Mouse (Mus musculus): ENCODE results near the gene Polg2.
"Not testable (repeated sequence)": the region's sequence is repeated elsewhere in the genome, so short reads cannot be mapped to it uniquely, and the experiment has no call there.

Gene Polg2

GRCm38 (mm10) chr11:106762139-106762799 lies 17.1 kb downstream of the Polg2 start:
- DNase-seq (ENCODE audit: low spot score), result peak; percentile 52

DNA sequence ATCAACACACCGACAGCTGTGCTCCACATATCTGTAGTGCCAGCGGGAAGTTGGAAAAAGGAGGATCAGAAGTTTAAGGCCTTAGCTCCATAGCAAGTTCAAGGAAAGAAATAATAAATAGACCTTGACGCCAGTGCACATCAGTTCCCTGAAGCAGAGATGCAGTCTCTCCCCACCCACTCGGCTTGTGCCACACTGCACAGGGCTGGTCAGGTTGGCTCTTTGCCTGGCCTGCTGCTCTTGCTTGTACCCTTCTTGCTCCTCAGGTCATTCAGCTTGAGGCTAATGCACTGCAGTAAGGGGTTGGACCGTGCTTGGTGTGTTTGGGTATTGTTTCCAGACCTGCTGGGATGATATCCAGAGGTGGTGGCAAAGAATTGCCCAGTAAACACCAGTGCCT lies 18.8 kb downstream of the Polg2 start:
- no peak for DNase-seq (ENCODE audit: low spot score)

- DNase-seq (ENCODE audit: low spot score), result no peak
Observed at GRCm38 (mm10) chr11:106759028-106759427, 20.3 kb downstream of the Polg2 start.

GRCm38 (mm10) chr11:106755583-106755982 lies 23.8 kb downstream of the Polg2 start:
- DNase-seq (ENCODE audit: low spot score), result no peak

- no peak for DNase-seq (ENCODE audit: low spot score)
Observed at GRCm38 (mm10) chr11:106753314-106753713, 26.0 kb downstream of the Polg2 start.

DNA sequence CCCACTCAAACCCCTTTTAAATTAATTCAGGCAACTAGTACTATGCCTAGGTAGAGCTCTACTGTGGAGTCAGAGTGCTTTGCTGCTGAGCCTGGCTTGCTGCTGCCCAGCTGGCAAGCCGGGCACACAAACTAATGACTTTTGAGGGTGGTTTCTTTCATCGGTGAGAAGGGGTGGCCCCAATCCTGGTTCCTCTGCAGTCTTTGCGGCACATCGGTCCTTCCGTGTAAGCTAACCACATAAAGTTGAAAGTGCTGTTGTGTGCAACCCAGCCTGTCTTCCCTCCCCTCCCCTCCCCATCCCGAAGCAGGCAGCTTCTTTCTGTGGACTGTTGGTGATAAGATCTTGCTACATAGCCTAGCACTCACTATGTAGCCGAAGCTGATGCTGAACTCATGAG lies 27.2 kb downstream of the Polg2 start:
- DNase-seq (ENCODE audit: low spot score), result no peak

DNA sequence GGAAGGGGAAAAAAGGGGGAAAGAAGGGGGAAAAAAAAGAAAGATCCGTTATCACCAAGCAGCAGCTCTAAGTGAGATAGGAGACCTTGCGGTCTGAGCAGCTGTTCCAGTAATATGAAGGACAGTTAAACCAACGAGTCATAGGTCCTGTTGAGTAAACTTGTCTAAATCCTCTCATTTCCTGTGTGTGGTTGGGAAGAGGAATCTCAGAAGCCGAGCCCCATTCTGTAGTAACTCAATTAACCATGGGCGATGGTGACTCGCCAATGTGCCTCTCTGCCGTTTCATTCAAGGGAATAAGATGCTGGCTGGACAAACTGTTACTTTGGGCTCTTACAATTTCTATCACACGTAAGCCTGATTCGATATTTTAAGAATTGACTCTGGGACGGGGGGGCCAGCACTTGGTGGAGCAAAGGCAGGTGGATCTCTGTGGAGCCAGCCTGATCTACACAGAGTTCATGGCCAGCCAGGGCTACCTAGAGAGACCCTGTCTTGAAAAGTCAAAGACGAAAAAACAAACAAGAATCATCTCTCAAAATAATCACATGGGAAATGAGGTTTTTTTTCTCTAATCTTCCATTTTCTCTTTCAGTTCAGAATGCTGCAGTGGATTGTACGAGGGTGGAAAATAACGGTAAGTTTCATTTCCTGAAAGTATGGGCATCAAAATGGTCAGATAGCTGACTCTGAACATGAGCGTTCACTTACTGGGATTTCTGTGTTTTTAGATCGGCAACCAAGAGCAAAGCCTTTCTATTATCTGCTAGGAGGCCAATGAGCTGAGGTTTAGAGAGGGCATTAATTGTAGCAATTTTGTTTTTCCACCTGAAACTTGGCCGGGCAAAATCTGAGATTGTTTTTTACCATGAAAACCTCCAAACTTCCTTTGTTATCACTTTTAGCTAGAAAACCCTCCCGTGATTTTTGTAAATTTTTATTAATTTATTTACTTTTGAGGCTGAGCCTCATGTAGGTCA lies 28.0 kb downstream of the Polg2 start, which contains the start of gene Milr1:
Gene Milr1 (plus strand): TSS at position 188 of the 980 bp plus-strand sequence.
- DNase-seq (ENCODE audit: low spot score), result no peak

- DNase-seq (ENCODE audit: low spot score), result no peak
Observed at GRCm38 (mm10) chr11:106750121-106750751, 29.1 kb downstream of the Polg2 start, which contains the start of gene Pecam1. Gene Pecam1, minus strand, starts transcription at chr11:106750628.

DNA sequence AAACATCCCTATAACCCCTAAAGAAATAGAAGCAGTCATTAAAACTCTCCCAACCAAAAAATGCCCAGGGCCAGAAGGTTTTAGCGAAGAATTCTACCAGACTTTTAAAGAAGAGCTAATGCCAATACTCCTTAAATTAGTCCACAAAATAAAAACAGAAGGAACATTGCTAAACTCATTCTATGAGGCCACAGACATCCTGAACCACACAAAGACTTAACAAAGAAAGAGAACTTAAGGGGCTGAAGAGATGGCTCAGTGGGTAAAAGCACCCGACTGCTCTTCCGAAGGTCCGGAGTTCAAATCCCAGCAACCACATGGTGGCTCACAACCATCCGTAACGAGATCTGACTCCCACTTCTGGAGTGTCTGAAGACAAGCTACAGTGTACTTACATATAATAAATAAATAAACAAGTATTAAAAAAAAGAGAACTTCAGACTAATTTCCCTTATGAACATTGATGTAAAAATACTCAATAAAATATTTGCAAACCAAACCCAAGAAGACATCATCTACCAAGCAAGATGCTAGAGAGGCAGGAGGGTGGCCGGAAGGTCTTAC lies 29.7 kb downstream of the Polg2 start:
- not testable (repeated sequence) for DNase-seq (ENCODE audit: low spot score)

DNA sequence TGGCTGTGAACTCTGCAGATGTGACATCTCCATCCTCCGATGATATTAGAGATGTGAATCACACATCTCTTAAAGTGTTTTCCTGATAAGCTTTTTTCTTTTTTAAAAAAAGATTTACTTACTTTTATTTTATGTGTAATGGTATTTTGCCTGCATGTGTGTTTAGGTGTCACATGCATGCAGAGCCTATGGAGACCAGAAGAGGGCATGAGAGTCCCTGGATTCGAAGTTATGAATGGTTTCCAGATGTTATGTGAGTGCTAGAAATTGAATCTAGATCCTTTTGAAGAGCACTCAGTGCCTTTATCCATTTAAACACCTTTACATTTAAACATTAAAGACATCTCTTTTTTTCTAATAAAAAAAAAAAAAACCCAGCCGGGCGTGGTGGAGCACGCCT lies 34.4 kb downstream of the Polg2 start:
- DNase-seq (ENCODE audit: low spot score), result no peak

DNA sequence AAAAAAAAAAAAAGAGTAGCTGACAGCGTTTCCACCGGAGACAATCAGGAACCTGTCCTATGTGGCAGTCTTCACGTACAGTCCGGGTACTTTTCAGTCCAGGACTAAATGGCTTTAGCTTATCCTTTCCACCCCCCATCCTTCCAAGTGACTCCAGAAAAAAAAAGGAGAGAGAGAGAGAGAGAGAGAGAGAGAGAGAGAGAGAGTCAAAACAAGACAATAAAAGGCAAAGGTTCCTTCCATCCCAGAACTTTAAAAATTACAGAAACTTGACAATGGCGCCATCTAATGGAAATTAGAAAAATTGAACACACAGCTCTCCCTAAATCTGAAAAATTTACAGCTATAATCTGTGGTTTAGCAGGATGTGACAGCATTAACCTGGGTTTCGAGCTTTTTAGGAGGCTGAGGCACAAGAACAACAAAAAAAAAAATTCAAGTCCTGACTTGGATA lies 36.9 kb downstream of the Polg2 start:
- peak; percentile 76 for DNase-seq (ENCODE audit: low spot score)

GRCm38 (mm10) chr11:106741826-106742225 lies 37.5 kb downstream of the Polg2 start:
- DNase-seq (ENCODE audit: low spot score), result no peak

- peak; percentile 73 for DNase-seq (ENCODE audit: low spot score)
Observed at GRCm38 (mm10) chr11:106741232-106741631, 38.1 kb downstream of the Polg2 start.

- DNase-seq (ENCODE audit: low spot score), result not testable (repeated sequence)
Observed at GRCm38 (mm10) chr11:106740724-106741123, 38.6 kb downstream of the Polg2 start.

GRCm38 (mm10) chr11:106739116-106739515 lies 40.2 kb downstream of the Polg2 start:
- no peak for DNase-seq (ENCODE audit: low spot score)

DNA sequence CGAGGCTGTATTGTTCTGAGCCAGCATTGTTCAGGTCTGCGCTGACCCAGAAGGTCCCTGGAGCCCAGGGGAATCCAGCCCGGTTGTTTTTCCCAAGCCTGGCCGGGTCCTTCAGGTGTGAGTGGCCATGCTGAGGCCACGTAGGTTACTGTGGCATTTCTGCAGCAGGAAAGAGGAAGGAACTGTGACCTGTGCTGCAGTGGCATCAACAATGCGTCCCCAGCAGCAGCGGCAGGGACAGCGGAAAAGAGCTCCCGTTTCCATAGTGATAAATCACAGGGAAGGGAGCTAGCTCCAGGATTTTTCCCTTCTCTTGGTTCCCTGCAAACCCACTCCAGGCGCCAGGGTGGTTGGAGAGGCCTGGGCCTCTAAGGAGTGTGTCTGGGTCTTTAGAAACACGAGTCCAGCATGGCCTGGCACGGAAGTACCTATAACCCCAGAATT lies 42.1 kb downstream of the Polg2 start:
- DNase-seq (ENCODE audit: low spot score), result peak; percentile 56

DNA sequence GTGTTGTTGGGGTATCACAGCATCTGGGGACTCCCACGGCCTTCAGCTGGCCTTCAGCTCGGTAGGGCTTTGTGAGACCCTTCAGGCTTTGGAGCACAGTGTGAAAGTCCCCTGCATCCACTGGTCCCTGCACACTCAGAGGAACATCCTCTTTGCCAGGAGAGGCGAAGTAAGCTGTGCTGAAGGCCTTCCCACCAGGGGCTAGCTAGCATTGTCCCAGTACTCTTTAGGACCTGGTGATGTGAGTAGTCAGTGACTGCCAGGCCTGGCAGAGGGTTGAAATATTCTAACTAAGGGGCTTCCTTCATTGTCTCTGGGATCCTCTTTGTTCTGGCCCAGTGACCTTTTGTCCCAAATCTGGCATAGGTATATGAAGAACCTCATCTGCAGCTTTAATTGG lies 42.7 kb downstream of the Polg2 start:
- no peak for DNase-seq (ENCODE audit: low spot score)

- no peak for DNase-seq (ENCODE audit: low spot score)
Observed at GRCm38 (mm10) chr11:106730714-106731113, 48.6 kb downstream of the Polg2 start.

DNA sequence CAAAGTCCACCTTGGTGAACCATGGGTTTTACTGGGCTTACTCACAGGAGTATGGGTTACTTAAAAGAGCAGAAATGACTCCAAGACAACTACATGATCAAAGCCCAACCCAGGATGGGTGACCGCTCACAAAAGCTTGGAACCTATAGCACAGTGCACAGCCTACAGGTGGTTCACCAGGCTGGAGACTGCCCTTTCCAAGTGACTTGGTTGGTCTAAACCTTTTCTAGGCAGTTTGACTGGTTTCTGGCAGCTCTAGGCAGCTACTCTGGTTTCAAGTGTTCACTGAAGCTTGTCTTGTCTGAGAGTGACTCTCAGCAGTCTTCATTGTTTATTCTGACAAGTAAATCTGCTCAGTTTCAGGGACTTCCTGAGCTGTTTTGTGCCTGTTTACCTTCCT lies 49.7 kb downstream of the Polg2 start:
- no peak for DNase-seq (ENCODE audit: low spot score)

- DNase-seq (ENCODE audit: low spot score), result no peak
Observed at GRCm38 (mm10) chr11:106728402-106729366, 50.7 kb downstream of the Polg2 start.

DNA sequence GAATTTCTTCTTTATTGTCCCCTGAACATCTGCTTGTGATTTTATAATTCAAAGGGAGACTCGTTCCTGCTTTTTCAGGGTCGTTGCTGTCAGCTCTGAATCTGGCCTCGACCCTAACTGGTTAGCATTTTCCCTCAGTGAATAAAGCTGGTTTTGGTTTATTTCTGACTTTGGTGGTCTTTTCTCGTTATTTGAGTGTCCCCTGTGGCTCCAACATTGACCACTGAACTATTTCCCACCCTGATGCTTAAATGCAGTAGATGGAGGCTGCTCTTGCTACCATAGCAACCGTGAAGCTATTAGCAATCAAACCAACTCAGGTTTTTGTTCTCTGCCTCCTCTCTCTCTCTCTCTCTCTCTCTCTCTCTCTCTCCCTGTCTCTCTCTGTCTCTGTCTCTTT lies 51.4 kb downstream of the Polg2 start:
- DNase-seq (ENCODE audit: low spot score), result peak; percentile 57
